Mouse (Mus musculus) bone marrow, adult 2 months (tissue): Measurements from ENCODE around the gene Porcn. TPM values are rescaled to one million over a fixed set of nuclear protein-coding genes. Genes with fewer than 3 reads are reported as not detected.
A peak's percentile ranks its signal among the peaks of the same experiment; 100 is the strongest.

Experiments used
- H3K27ac ChIP-seq: fragments of 200-500 bp; 2 replicates; pipeline ENCODE4 v1.5.1; 2012; ENCODE audit warnings: low read depth, mild to moderate bottlenecking, control low read depth, inconsistent platforms, low read length; ENCODE audit not compliant: control insufficient read depth, poor library complexity, insufficient read depth
- H3K4me1 ChIP-seq: fragments of 200-500 bp; 2 replicates; pipeline ENCODE4 v1.6.1; 2011; ENCODE audit warnings: low read length; ENCODE audit not compliant: control insufficient read depth, insufficient read depth
- H3K4me3 ChIP-seq: fragments of 200-500 bp; replicated peaks from 2 replicates; pipeline ENCODE3; 2011; ENCODE audit warnings: mild to moderate bottlenecking, low read depth, low read length, control low read depth; ENCODE audit not compliant: control insufficient read depth
- CTCF ChIP-seq: fragments of 200-500 bp; IDR thresholded peaks from 2 replicates; pipeline ENCODE4 v1.5.1; 2011; ENCODE audit warnings: low read length, control low read depth; ENCODE audit not compliant: control insufficient read depth, insufficient read depth
- POLR2A ChIP-seq: fragments of 200-500 bp; IDR thresholded peaks from 2 replicates; pipeline ENCODE4 v1.6.1; 2011; ENCODE audit warnings: low read depth, mild to moderate bottlenecking, control low read depth, low read length, borderline replicate concordance; ENCODE audit not compliant: control insufficient read depth
- WGBS: fragments of 180-500 bp; shearing (Covaris S2); methylation state at CpG from one replicate; pipeline ENCODE4 v1.1.7; 2018; 5-methylcytosine and 5-hydroxymethylcytosine counted together
- polyA plus RNA-seq: library from polyadenylated mRNA; stranded (reverse); fragments of >200 nt; gene quantifications from 2 replicates; pipeline ENCODE4 v1.2.4, GENCODE M21; 2011; ENCODE audit warnings: low replicate concordance; ENCODE audit not compliant: missing spikeins, insufficient read depth, insufficient read length

The Porcn gene
- polyA plus RNA-seq, 1 experiment, result 5.0 TPM

DNA sequence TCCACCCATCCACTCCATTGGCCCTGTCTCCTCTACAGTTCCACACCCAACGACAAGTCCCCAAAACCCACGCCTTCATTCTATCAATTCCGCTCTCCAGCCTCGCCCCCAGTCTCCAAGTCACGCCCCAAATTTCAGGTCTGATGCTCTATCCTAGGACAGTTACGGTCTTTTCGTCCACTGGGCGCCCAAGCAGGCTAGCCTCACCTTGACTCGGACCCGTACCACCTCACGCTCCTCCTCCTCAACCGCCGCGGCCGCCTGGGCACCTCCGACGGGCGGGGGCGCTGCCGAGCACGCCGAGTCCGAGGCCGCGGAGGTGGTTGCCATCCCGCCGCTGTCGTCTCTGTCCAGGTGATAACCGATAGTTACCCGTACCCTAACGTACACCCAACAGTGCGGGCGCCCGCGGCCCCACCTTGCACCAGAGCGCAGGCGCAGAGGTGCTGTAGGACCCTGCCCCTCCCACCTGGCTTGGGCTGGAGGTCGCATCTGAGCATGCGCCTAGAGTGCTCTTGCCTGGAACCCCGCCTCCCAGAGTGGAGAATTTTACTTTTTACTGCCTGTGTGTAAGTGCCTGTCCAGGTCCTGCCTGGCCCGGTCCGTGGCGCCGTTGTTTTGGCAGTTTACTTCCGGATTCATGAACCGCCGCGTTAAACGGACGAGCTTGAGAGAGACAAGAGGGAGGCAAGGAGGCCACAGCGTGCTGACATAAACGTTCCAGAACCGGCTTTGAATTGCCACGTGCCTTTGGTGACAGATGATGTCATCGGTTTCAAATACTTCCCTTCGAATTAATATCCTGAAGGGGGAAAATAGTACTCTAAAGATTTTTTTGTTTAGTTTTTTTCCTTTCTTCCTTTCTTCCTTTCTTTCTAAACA lies 30.6 kb downstream of the Porcn start, which contains the start of gene Tbc1d25:
Gene Tbc1d25, minus strand, starts transcription at position 678 of the 882 bp plus-strand sequence.
- Histone ChIP-seq H3K4me3 (peak within 1 kb of the TSS; percentile 94), H3K4me1 (no peaks in the 10 kb centered on the region; the same call in 1 of the 2 replicates), H3K27ac (peak within 1 kb of the TSS; percentile 86)
- TF ChIP-seq CTCF (peak; percentile 29; the same call in 1 of the 2 replicates), POLR2A (peak; percentile 52; the same call in 1 of the 2 replicates)
- WGBS, result 11% methylated on average over 56 of the region's 56 CpGs

DNA sequence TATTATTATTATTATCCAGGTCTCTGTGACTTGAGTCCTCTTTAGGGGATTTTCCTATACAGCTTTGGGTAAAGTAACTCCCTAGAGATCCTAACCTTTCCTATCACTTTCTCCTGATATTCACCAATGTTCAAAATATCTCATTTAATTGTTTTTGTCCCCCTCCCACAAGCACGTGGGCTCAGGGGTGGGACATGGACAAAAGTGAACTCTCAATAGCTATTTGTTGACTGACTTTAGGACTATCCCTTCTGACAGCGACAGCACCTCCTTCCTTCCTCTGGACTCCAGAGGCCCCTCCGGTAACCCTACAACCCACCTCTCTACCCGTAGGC lies 31.2 kb downstream of the Porcn start:
- 8% methylated on average over 4 of the region's 4 CpGs for WGBS
- H3K27ac ChIP-seq, result peak overlapping the region; percentile 86; the same call in 1 of the 2 replicates
- TF ChIP-seq POLR2A, result no peak
- TF ChIP-seq CTCF, result no peak
- no peaks in the 10 kb centered on the region; the same call in 1 of the 2 replicates for H3K4me1 ChIP-seq
- H3K4me3 ChIP-seq, result peak overlapping the region; percentile 94

DNA sequence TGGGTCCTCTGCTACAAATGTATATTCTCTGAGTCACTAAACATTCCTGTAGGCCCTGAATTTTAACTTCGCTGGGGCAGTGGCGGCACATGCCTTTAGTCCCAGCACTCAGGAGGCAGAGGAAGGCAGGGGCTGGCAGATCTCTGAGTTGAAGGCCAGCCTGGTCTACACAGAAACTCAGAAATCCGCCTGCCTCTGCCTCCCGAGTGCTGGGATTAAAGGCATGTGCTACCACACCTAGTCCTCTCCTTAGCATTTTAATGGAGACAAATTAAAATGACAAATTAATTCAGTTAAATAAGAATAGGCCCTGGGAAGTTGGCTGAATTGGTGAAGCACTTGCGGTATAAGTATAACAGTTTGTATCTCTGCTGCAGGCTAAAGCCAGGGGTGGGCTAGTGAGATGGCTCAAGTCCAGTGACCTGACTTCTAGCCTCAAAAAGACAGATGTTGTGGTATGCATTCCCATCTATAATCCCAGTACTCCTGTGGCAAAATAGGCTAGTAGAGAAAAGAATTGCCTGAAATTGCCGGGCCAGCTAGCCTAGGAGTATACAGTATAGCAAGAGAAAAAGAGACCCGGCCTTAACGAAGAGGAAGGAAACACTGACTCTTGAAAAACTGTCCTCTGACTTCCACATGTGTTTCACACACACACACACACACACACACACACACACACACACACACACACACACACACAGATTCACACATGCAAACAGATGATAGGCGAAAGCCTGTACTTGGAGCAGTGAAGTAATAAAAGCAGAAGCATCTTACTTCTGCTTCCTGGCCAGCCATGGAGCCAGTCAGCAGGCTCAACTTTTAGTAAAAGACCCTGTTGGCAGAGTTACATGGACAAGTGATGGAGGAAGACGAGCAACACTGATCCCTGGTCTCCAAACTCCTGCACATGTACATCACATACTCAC lies 38.3 kb downstream of the Porcn start:
- WGBS, result 67% methylated on average over 8 of the region's 10 CpGs
- TF ChIP-seq POLR2A, result no peak
- TF ChIP-seq CTCF, result no peak
- Histone ChIP-seq H3K4me1 (peaks cover 2% of the 10 kb centered on the region), H3K4me3 (no peak overlapping the region), H3K27ac (peak overlapping the region; percentile 41; the same call in 1 of the 2 replicates)

DNA sequence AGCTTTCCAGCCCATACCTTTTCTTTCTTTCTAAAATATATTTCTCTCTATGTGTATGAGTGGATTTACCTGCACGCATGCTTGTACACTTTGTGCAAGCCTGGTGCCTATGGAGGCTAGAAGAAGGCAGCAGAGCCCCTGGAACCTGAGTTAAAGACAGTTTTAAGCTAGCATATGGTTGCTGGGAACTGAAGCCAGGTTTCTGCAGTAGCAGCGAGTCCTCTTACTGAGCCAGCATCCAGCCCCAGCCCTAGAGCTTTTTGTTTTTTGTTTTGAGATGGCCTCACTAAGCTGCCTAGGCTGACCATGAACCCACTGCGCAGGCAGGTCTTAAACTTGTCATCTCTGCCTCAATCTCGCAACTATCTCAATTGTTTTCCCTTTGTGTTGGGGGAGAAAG lies 41.9 kb downstream of the Porcn start:
- Histone ChIP-seq H3K4me1 (peaks cover 2% of the 10 kb centered on the region), H3K27ac (no peak overlapping the region), H3K4me3 (no peak overlapping the region)
- TF ChIP-seq POLR2A (no peak), CTCF (no peak)
- 86% methylated on average over 4 of the region's 4 CpGs for WGBS

DNA sequence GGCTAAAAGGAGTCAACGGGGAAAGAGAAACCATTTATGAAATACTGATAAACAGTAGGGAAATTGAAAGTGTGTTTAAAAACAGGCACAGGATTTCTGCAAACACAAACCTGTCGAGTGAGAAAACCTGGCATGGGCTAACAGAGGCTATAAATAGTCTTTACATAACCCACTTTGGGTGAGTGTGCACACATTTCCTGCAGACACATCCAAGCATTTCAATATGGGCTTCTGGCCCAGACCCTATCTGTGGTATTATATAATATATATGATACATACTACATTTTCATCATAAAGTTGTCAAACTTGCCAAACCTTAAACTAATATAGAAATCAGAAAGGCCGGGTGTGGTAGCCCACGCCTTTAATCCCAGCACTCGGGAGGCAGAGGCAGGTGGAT lies 43.2 kb downstream of the Porcn start:
- TF ChIP-seq CTCF (no peak), POLR2A (no peak)
- Histone ChIP-seq H3K4me1 (no peaks in the 10 kb centered on the region), H3K27ac (no peak overlapping the region), H3K4me3 (no peak overlapping the region)
- 34% methylated on average over 5 of the region's 5 CpGs for WGBS

DNA sequence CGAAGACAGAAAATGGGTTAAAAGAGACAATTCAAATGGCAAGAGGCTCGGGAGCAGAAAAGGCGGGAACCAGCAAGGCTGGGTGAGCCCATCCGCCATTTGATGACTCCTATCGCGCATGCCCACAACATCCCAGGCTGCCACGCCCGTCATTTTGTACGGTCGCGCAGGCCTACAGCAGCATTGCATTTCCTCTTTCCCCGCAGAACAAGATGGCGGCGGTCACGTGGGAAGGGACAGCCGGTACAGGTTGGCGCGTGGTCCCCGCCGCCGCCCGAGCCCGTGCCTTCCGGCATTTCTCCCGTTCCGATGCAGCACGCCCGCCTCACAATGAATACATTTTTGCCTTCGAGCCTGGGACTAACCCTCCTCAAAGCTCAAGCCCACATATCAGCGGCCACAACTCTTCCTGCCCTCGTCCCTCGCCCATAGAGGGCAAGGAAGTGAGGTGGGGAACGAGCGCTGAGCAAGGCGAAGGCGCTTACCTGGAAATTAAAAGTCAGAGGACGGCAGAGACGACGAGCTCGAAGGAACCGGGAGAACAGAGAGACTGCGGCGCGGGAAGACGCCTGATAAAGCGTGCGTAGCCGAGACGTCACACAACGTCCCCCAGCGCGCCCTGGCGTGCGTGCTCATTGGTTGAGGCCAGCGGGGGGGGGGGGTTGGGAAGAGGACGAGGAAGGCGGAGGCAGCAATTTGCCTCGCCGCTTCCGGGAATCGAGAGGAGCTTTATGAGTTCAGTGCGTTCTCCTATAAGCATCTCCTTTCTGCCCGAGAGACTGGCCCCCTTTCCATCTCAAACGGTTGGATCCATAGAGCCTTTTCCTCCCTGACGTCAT lies 61.0 kb downstream of the Porcn start, which contains the start of gene Rbm3:
Gene Rbm3, minus strand, starts transcription at position 728 of the 839 bp plus-strand sequence.
- 16% methylated on average over 62 of the region's 65 CpGs for WGBS
- peak within 1 kb of the TSS; percentile 94 for H3K4me3 ChIP-seq
- H3K4me1 ChIP-seq, result no peaks in the 10 kb centered on the region
- H3K27ac ChIP-seq, result peak within 1 kb of the TSS; percentile 97
- no peak for TF ChIP-seq CTCF
- TF ChIP-seq POLR2A, result peak; percentile 58; the same call in 1 of the 2 replicates

Other genes with a start within 250 kb of the Porcn start
- 91.2 and 137 TPM in 2 replicates for gene Gata1, start 228.5 kb downstream of the Porcn start, polyA plus RNA-seq
- gene Glod5, start 188.0 kb downstream of the Porcn start, polyA plus RNA-seq, result not detected in 2 replicates
- gene Suv39h1, start 131.8 kb downstream of the Porcn start, polyA plus RNA-seq, result 27.4 and 30.7 TPM in 2 replicates
- 10.1 and 32.0 TPM in 2 replicates for gene Was, start 116.0 kb downstream of the Porcn start, polyA plus RNA-seq
- 23.3 and 35.6 TPM in 2 replicates for gene Wdr13, start 73.6 kb downstream of the Porcn start, polyA plus RNA-seq
- 301 and 341 TPM in 2 replicates for gene Rbm3, start 60.6 kb downstream of the Porcn start, polyA plus RNA-seq
- gene Tbc1d25, start 30.3 kb downstream of the Porcn start, polyA plus RNA-seq, result 3.6 and 6.6 TPM in 2 replicates
- gene Ebp, start 13.0 kb downstream of the Porcn start, polyA plus RNA-seq, result 39.7 and 62.2 TPM in 2 replicates
- 13.8 and 22.6 TPM in 2 replicates for gene Ftsj1, start 45.9 kb upstream of the Porcn start, polyA plus RNA-seq
- gene Slc38a5, start 64.6 kb upstream of the Porcn start, polyA plus RNA-seq, result 106 and 143 TPM in 2 replicates
- gene Ssxb10, start 120.9 kb upstream of the Porcn start, polyA plus RNA-seq, result not detected in 2 replicates
- gene Ssxb9, start 160.5 kb upstream of the Porcn start, polyA plus RNA-seq, result not detected in 2 replicates
- not detected in 2 replicates for gene Ssxb1, start 206.8 kb upstream of the Porcn start, polyA plus RNA-seq